Mouse (Mus musculus) frontal cortex, postnatal 36 days (tissue): Measurements from ENCODE around the gene Zc3h15.
"Not testable (repeated sequence)": the region's sequence is repeated elsewhere in the genome, so short reads cannot be mapped to it uniquely, and the experiment has no call there.

Source experiments
- DNase-seq, 2 experiments: peaks; one replicate each; pipeline ENCODE4 v3.0.0; 2022; ENCODE audit warnings: low spot score in 2 of 2

Gene Zc3h15

GRCm38 (mm10) chr2:83644276-83645252 lies at the start of gene Zc3h15:
Zc3h15 (plus strand) TSS chr2:83644435.
- DNase-seq: peak; percentile 94

- no peak for DNase-seq
Observed at GRCm38 (mm10) chr2:83620558-83621367, 23.5 kb upstream of the Zc3h15 start.

GRCm38 (mm10) chr2:83621511-83621910 lies 22.7 kb upstream of the Zc3h15 start:
- no peak for DNase-seq

- DNase-seq: peak in 1 of 2 experiments; percentile 9
Observed at GRCm38 (mm10) chr2:83622792-83623191, 21.4 kb upstream of the Zc3h15 start.

GRCm38 (mm10) chr2:83624045-83624444 lies 20.2 kb upstream of the Zc3h15 start:
- no peak for DNase-seq

GRCm38 (mm10) chr2:83625226-83626108 lies 18.8 kb upstream of the Zc3h15 start:
- peak; percentile 58 to 71 for DNase-seq

- DNase-seq: no peak
Observed at GRCm38 (mm10) chr2:83626881-83627280, 17.4 kb upstream of the Zc3h15 start.

- DNase-seq: no peak
Observed at GRCm38 (mm10) chr2:83627495-83627894, 16.7 kb upstream of the Zc3h15 start.

GRCm38 (mm10) chr2:83627932-83628331 lies 16.3 kb upstream of the Zc3h15 start:
- no peak for DNase-seq

GRCm38 (mm10) chr2:83641993-83642392 lies 2.2 kb upstream of the Zc3h15 start:
- no peak for DNase-seq

GRCm38 (mm10) chr2:83648916-83649315 lies 4.7 kb downstream of the Zc3h15 start:
- DNase-seq: no peak

GRCm38 (mm10) chr2:83652606-83653005 lies 8.4 kb downstream of the Zc3h15 start:
- no peak for DNase-seq

GRCm38 (mm10) chr2:83659279-83659678 lies 15.0 kb downstream of the Zc3h15 start:
- DNase-seq: no peak

- DNase-seq: no peak
Observed at GRCm38 (mm10) chr2:83660114-83660513, 15.9 kb downstream of the Zc3h15 start.

GRCm38 (mm10) chr2:83661351-83661750 lies 17.1 kb downstream of the Zc3h15 start:
- no peak for DNase-seq

- not testable (repeated sequence) for DNase-seq
Observed at GRCm38 (mm10) chr2:83665051-83665450, 20.8 kb downstream of the Zc3h15 start.

- no peak for DNase-seq
Observed at GRCm38 (mm10) chr2:83667430-83667829, 23.2 kb downstream of the Zc3h15 start.

- no peak for DNase-seq
Observed at GRCm38 (mm10) chr2:83668052-83668451, 23.8 kb downstream of the Zc3h15 start.

GRCm38 (mm10) chr2:83669988-83670387 lies 25.8 kb downstream of the Zc3h15 start:
- DNase-seq: no peak

GRCm38 (mm10) chr2:83671843-83672242 lies 27.6 kb downstream of the Zc3h15 start:
- peak in 1 of 2 experiments; percentile 35 for DNase-seq

GRCm38 (mm10) chr2:83673067-83673466 lies 28.8 kb downstream of the Zc3h15 start:
- DNase-seq: no peak
